Mouse (Mus musculus) bone marrow macrophage, adult 2 months (primary cell): Measurements from ENCODE around the gene Cdca3. TPM values are rescaled to one million over a fixed set of nuclear protein-coding genes. Genes with fewer than 3 reads are reported as not detected.

ENCODE experiments used
- H3K27ac ChIP-seq: 2 replicates; pipeline ENCODE4 v1.5.1; 2012; ENCODE audit warnings: low read depth, low read length; ENCODE audit not compliant: insufficient read depth
- H3K4me1 ChIP-seq: 2 replicates; pipeline ENCODE4 v1.6.1; 2012; ENCODE audit warnings: low read length; ENCODE audit not compliant: control insufficient read depth, insufficient read depth
- H3K4me3 ChIP-seq: 2 replicates; pipeline ENCODE4 v1.5.1; 2012; ENCODE audit warnings: mild to moderate bottlenecking, low read length, moderate library complexity; ENCODE audit not compliant: insufficient read depth
- CTCF ChIP-seq: IDR thresholded peaks from 2 replicates; pipeline ENCODE4 v1.5.1; 2012; ENCODE audit warnings: low read depth, mild to moderate bottlenecking, low read length, moderate library complexity
- POLR2A ChIP-seq: IDR thresholded peaks from 2 replicates; pipeline ENCODE4 v1.6.1; 2012; ENCODE audit warnings: mild to moderate bottlenecking, low read depth, low read length, borderline replicate concordance
- polyA plus RNA-seq: library from polyadenylated mRNA; stranded (reverse); fragments of >200 nt; gene quantifications from 2 replicates; pipeline ENCODE4 v1.2.4, GENCODE M21; 2012; ENCODE audit not compliant: missing spikeins, insufficient read depth, insufficient read length

The Cdca3 gene
- 70.1 and 76.5 TPM in 2 replicates for polyA plus RNA-seq

DNA sequence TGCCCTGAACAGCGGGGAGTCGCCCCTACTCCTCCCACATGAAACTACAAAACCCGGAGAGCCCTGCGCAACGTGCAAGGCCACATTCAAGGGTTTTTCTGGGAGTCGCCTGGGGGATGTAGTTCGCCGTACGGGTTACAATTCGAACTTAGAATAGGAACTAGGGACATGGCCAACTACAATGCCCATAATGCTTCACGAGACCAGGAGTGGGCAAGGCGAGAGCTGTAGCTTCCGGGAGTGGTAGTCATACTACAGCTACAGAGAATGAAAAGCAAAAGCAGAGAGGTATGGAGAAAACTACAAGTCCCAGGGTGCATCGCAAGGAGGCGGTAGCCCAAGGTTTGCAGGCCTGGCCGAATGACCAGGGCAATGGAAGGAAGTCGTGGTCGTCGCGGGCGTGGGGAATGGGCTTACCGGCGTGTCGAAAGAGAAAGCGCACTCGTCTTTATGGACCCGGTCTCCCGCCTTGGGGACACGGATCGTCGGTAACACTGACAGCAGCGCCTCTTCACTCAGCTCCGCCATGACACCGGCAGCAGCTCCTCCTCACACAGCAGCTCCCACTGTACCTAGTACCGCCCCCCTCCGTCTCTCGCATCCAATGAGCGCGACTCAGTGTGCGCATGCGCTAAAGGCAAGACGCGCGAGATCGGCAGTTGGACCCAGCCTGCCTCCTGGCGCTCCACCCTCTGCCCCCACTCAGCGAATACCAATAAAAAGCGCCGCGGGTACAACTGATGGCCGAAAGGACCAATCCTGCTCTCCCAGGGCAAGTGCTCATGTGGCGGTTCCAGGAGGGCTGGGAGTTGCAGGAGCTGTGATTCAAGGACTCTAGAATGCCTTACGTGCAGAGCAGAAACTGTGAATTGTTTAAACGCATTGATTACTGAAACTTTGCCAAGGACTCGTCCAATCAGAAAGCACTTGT, at the start of gene Cdca3, which contains the start of gene Usp5:
Gene Cdca3 (plus strand): TSS at position 680 of the 931 bp plus-strand sequence.
Gene Usp5 (minus strand): TSS at position 617 of the 931 bp plus-strand sequence.
- Histone ChIP-seq H3K4me3 (peak within 1 kb of the TSS; percentile 75), H3K27ac (peak within 1 kb of the TSS; percentile 84), H3K4me1 (peaks cover 8% of the 10 kb centered on the region)
- TF ChIP-seq POLR2A = no peak
- no peak for TF ChIP-seq CTCF

- TF ChIP-seq CTCF (no peak), POLR2A (no peak)
- peaks cover 13% of the 10 kb centered on the region; the same call in 1 of the 2 replicates for H3K4me1 ChIP-seq
- H3K27ac ChIP-seq = no peak overlapping the region
- peak overlapping the region; percentile 48 for H3K4me3 ChIP-seq
These were observed 49.3 kb upstream of the Cdca3 start for GRCm38 (mm10) chr6:124779984-124780416.

GRCm38 (mm10) chr6:124780917-124781316, 48.4 kb upstream of the Cdca3 start:
- Histone ChIP-seq H3K27ac (no peak overlapping the region), H3K4me3 (no peak overlapping the region), H3K4me1 (peaks cover 13% of the 10 kb centered on the region; the same call in 1 of the 2 replicates)
- TF ChIP-seq CTCF (no peak), POLR2A (no peak)

GRCm38 (mm10) chr6:124782436-124782835, 46.9 kb upstream of the Cdca3 start:
- no peak for TF ChIP-seq POLR2A
- no peak for TF ChIP-seq CTCF
- H3K4me1 ChIP-seq = peaks cover 16% of the 10 kb centered on the region
- peak overlapping the region; percentile 17; the same call in 1 of the 2 replicates for H3K27ac ChIP-seq
- H3K4me3 ChIP-seq = peak overlapping the region; percentile 60

DNA sequence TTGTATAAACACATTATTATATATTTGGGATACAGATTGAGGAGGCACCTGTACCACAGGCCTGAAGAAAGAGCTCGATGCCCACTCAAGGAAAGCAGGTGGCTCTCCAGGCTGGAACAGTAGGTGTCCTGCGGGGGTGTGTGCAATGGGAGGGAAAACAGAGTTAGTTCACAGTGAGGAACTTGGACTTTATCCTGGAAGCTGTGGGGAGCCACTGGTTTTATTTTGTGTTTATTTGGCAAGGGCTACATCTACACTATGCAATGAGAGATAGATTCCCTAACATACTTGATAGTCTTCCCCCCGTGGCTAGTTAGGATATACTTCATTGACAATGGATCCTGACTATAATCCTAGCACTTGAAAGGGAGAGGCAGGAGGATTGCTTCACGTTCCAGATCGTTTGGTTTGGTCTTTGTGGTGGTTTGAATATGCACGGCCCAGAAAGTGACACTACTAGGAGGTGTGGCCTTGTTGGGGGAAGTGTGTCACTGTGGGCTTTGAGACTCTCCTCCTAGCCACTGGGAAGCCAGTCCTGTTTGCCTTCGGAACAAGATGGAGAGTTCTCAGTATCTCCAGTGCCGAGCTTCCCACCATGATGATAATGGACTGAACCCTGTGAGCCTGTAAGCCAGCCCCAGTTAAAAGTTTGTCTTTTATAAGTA, 42.5 kb upstream of the Cdca3 start:
- no peak overlapping the region for H3K4me3 ChIP-seq

DNA sequence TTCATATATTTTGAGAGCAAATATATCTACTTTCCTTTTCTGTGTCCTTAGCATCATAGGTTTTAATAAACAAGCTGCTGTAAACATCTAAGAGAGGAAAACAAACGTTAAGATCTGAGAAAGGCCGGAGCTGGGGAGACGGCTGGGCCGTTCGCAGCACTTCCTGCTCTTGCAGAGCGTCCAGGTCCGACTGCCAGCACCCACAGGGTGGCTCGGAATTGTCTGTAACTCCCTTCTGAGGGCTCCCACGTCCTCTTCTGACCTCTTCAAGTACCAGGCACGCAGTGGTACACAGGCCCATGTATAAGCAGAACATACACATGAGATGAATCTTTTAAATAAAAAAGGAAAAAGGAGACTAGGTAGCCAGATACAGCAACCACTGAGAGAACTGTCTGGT, 41.6 kb upstream of the Cdca3 start:
- Histone ChIP-seq H3K4me3 (no peak overlapping the region), H3K27ac (no peak overlapping the region), H3K4me1 (peaks cover 12% of the 10 kb centered on the region)
- no peak for TF ChIP-seq CTCF
- TF ChIP-seq POLR2A = no peak

More for the DNA sequence above, 42.5 kb upstream of the Cdca3 start:
- Histone ChIP-seq H3K4me1 (peaks cover 17% of the 10 kb centered on the region), H3K27ac (no peak overlapping the region)
- TF ChIP-seq POLR2A (no peak), CTCF (no peak)

DNA sequence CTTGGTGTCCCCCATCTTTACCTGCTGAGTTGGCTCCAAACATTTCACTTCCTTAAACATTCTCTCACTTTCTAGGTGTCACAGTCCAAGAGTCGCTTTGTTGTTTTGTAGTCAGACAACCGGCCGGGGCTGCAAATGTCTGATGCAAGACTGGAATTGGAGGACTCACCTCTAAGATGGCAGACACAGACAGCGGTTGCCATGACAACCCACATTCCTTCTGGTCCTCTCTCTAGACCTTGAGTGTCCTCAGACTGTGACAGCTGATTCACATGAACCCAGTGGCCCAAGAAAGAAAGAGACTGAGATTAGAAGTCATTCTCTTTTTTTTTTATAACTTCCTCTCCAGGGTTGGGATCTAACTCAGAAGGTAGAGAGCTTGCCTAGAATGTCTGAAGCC, 39.8 kb upstream of the Cdca3 start:
- Histone ChIP-seq H3K4me1 (peaks cover 9% of the 10 kb centered on the region), H3K27ac (no peak overlapping the region), H3K4me3 (no peak overlapping the region)
- TF ChIP-seq CTCF (no peak), POLR2A (no peak)

DNA sequence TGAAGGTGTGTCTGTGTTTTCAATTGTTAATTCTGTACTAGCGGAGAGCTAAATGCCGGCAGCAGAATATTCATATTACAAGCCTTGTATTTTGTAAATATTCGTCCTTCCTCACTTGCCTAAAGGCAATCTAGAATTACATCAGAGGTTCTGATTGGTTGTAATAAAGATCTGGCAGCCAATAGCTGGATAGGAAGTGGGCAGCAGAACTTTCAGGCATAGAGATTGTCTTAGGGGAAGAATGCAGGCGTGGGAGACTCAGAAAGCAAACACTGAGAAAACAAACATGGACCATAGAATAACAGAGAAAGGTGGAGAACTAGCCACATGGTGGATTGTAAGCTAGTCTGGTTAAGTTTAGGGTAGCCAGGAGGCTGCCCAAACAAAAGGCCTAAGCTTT, 39.2 kb upstream of the Cdca3 start:
- H3K27ac ChIP-seq = no peak overlapping the region
- H3K4me3 ChIP-seq = no peak overlapping the region
- H3K4me1 ChIP-seq = peaks cover 9% of the 10 kb centered on the region
- no peak for TF ChIP-seq POLR2A
- TF ChIP-seq CTCF = no peak

- TF ChIP-seq POLR2A = no peak
- TF ChIP-seq CTCF = no peak
- H3K27ac ChIP-seq = no peak overlapping the region
- H3K4me3 ChIP-seq = no peak overlapping the region
- peaks cover 7% of the 10 kb centered on the region for H3K4me1 ChIP-seq
These were observed 37.4 kb upstream of the Cdca3 start for GRCm38 (mm10) chr6:124791911-124792310.
